Mouse (Mus musculus): ENCODE results near the gene Gm36176. TPM values are rescaled to one million over a fixed set of nuclear protein-coding genes. Genes with fewer than 3 reads are reported as not detected.

Gm36176 gene
- polyA plus RNA-seq, 1 experiment from 2014 or later, result not detected

DNA sequence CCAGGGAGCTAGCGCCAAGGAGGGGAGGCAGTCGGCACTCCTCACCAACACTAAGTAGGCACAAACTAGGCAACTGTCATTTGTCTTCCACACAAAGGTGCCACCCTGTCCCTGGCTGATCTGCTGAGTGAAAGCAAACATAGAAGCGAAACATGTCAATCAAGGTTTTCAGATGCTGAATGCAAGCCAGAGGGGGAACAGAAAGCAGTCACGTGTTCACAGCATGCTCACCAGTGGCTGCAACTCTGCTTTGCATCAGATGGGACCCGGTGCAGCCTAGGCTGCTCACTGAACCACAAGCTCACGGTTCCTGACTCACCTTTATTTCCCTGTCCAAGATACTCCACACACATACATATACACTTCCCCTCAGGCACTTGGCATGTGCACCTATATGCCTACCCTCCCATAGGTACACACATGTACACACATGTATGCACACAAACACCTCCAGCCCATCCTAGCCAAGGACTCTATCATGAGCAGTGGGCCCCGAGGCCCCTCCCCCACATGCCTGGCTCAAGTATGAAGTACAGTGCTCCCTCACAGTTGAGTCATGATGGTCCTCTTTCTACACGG, 44.5 kb downstream of the Gm36176 start:
- Histone ChIP-seq H3K9me3 (peaks cover 5% of the 10 kb centered on the region), H3K27ac (no peak overlapping the region), H3K4me1 (peaks cover 12% of the 10 kb centered on the region; the same call in 1 of the 2 replicates), H3K4me3 (no peak overlapping the region), H3K36me3 (no peaks in the 10 kb centered on the region), H3K27me3 (ENCODE audit: insufficient read depth, poor library complexity, severe bottlenecking) (peaks cover 12% of the 10 kb centered on the region; the same call in 1 of the 2 replicates)
- WGBS, result 81% methylated on average over 8 of the region's 8 CpGs
- no peak for DNase-seq (ENCODE audit: low spot score)

DNA sequence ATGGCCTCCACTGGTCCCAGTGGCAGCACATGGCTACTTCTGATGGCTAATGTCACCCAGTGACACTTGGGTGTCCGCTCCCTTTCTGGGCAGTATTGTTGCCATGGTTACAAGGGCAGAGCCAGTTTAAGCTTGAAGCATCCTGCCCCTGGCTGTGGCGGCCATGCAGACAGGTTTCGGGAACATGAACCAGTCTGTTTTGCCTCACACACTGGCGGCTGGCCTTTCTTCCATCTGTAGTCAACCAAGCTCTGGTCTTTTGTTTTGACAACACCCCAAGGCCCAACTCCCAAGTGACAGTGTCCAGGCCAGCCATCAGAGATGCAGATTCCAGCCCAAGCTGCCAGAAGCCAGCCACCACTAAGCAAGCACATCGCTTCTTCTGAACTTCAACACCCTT, 49.0 kb downstream of the Gm36176 start:
- Histone ChIP-seq H3K27ac (0 out of 2 replicates have a peak overlapping the region, but pooled peaks have one; percentile 31), H3K36me3 (no peaks in the 10 kb centered on the region), H3K4me1 (peaks cover 20% of the 10 kb centered on the region; the same call in 1 of the 2 replicates), H3K9me3 (no peaks in the 10 kb centered on the region), H3K27me3 (ENCODE audit: insufficient read depth, poor library complexity, severe bottlenecking) (peaks cover 7% of the 10 kb centered on the region), H3K4me3 (no peak overlapping the region)
- 33% methylated on average over 5 of the region's 5 CpGs for WGBS
- DNase-seq (ENCODE audit: low spot score), result peak; percentile 82

Other genes with a start within 250 kb of the Gm36176 start
- 235 and 306 TPM in 2 replicates for gene Sumo3, start 240.7 kb upstream of the Gm36176 start, polyA plus RNA-seq (2016; fragmentation: Nextera tagmentation; extraction: Ambion mirVana)
- 2.1 and 2.7 TPM in 2 replicates for gene Gm49325, start 240.6 kb upstream of the Gm36176 start, polyA plus RNA-seq (2016; fragmentation: Nextera tagmentation; extraction: Ambion mirVana)
- 83.1 and 92.1 TPM in 2 replicates for gene Ube2g2, start 224.5 kb upstream of the Gm36176 start, polyA plus RNA-seq (2016; fragmentation: Nextera tagmentation; extraction: Ambion mirVana)
- 0.14 and 0.38 TPM in 2 replicates for gene Tspear, start 160.2 kb upstream of the Gm36176 start, polyA plus RNA-seq (2016; fragmentation: Nextera tagmentation; extraction: Ambion mirVana)
- gene Gm19402, start 156.0 kb upstream of the Gm36176 start, polyA plus RNA-seq (2016; fragmentation: Nextera tagmentation; extraction: Ambion mirVana), result not detected in 2 replicates
- not detected in 2 replicates for gene Gm9508, start 149.6 kb upstream of the Gm36176 start, polyA plus RNA-seq (2016; fragmentation: Nextera tagmentation; extraction: Ambion mirVana)
- gene Gm10272, start 140.2 kb upstream of the Gm36176 start, polyA plus RNA-seq (2016; fragmentation: Nextera tagmentation; extraction: Ambion mirVana), result not detected in 2 replicates
- gene Gm10024, start 135.3 kb upstream of the Gm36176 start, polyA plus RNA-seq (2016; fragmentation: Nextera tagmentation; extraction: Ambion mirVana), result not detected in 2 replicates
- not detected in 2 replicates for gene Gm10142, start 131.0 kb upstream of the Gm36176 start, polyA plus RNA-seq (2016; fragmentation: Nextera tagmentation; extraction: Ambion mirVana)
- gene Krtap12-1, start 126.2 kb upstream of the Gm36176 start, polyA plus RNA-seq (2016; fragmentation: Nextera tagmentation; extraction: Ambion mirVana), result not detected in 2 replicates
- gene Gm10100, start 120.3 kb upstream of the Gm36176 start, polyA plus RNA-seq (2016; fragmentation: Nextera tagmentation; extraction: Ambion mirVana), result not detected in 2 replicates
- gene Gm18596, start 104.2 kb upstream of the Gm36176 start, polyA plus RNA-seq (2016; fragmentation: Nextera tagmentation; extraction: Ambion mirVana), result not detected in 2 replicates
- not detected in 2 replicates for gene Gm9736, start 95.4 kb upstream of the Gm36176 start, polyA plus RNA-seq (2016; fragmentation: Nextera tagmentation; extraction: Ambion mirVana)
- gene Gm3233, start 87.1 kb upstream of the Gm36176 start, polyA plus RNA-seq (2016; fragmentation: Nextera tagmentation; extraction: Ambion mirVana), result not detected in 2 replicates
- gene Gm3238, start 75.5 kb upstream of the Gm36176 start, polyA plus RNA-seq (2016; fragmentation: Nextera tagmentation; extraction: Ambion mirVana), result not detected in 2 replicates
- gene Gm7138, start 69.9 kb upstream of the Gm36176 start, polyA plus RNA-seq (2016; fragmentation: Nextera tagmentation; extraction: Ambion mirVana), result not detected in 2 replicates
- gene Gm3250, start 64.3 kb upstream of the Gm36176 start, polyA plus RNA-seq (2016; fragmentation: Nextera tagmentation; extraction: Ambion mirVana), result not detected in 2 replicates
- not detected in 2 replicates for gene Gm7137, start 58.6 kb upstream of the Gm36176 start, polyA plus RNA-seq (2016; fragmentation: Nextera tagmentation; extraction: Ambion mirVana)
- gene Gm9639, start 51.7 kb upstream of the Gm36176 start, polyA plus RNA-seq (2016; fragmentation: Nextera tagmentation; extraction: Ambion mirVana), result not detected in 2 replicates
- gene Gm19668, start 47.7 kb upstream of the Gm36176 start, polyA plus RNA-seq (2016; fragmentation: Nextera tagmentation; extraction: Ambion mirVana), result not detected in 2 replicates
- not detected in 2 replicates for gene Gm9507, start 35.0 kb upstream of the Gm36176 start, polyA plus RNA-seq (2016; fragmentation: Nextera tagmentation; extraction: Ambion mirVana)
- not detected in 2 replicates for gene Gm2696, start 32.1 kb upstream of the Gm36176 start, polyA plus RNA-seq (2016; fragmentation: Nextera tagmentation; extraction: Ambion mirVana)
- gene Krtap10-4, start 19.7 kb upstream of the Gm36176 start, polyA plus RNA-seq (2016; fragmentation: Nextera tagmentation; extraction: Ambion mirVana), result not detected in 2 replicates
- gene Krtap10-10, start 10.9 kb upstream of the Gm36176 start, polyA plus RNA-seq (2016; fragmentation: Nextera tagmentation; extraction: Ambion mirVana), result not detected in 2 replicates
- not detected in 2 replicates for gene Gm10318, start 6.1 kb downstream of the Gm36176 start, polyA plus RNA-seq (2016; fragmentation: Nextera tagmentation; extraction: Ambion mirVana)
- not detected in 2 replicates for gene Gm3285, start 15.2 kb downstream of the Gm36176 start, polyA plus RNA-seq (2016; fragmentation: Nextera tagmentation; extraction: Ambion mirVana)
- gene Lrrc3, start 55.7 kb downstream of the Gm36176 start, polyA plus RNA-seq (2016; fragmentation: Nextera tagmentation; extraction: Ambion mirVana), result 2.7 and 4.9 TPM in 2 replicates
- 0.43 TPM in 2 replicates for gene Trpm2, start 123.8 kb downstream of the Gm36176 start, polyA plus RNA-seq (2016; fragmentation: Nextera tagmentation; extraction: Ambion mirVana)
- 16.9 and 23.1 TPM in 2 replicates for gene 1810043G02Rik, start 131.7 kb downstream of the Gm36176 start, polyA plus RNA-seq (2016; fragmentation: Nextera tagmentation; extraction: Ambion mirVana)
- gene Pfkl, start 163.3 kb downstream of the Gm36176 start, polyA plus RNA-seq (2016; fragmentation: Nextera tagmentation; extraction: Ambion mirVana), result 264 and 274 TPM in 2 replicates
- gene Dnmt3l, start 195.1 kb downstream of the Gm36176 start, polyA plus RNA-seq (2016; fragmentation: Nextera tagmentation; extraction: Ambion mirVana), result not detected in 2 replicates
- 0.18 and 0.45 TPM in 2 replicates for gene Aire, start 196.8 kb downstream of the Gm36176 start, polyA plus RNA-seq (2016; fragmentation: Nextera tagmentation; extraction: Ambion mirVana)
- gene Icosl, start 222.5 kb downstream of the Gm36176 start, polyA plus RNA-seq (2016; fragmentation: Nextera tagmentation; extraction: Ambion mirVana), result 1.4 and 2.1 TPM in 2 replicates